Mouse (Mus musculus) thymus, adult 2 months (tissue): ENCODE results near the gene Art3.

Source experiments
- CTCF ChIP-seq: fragments of 200-500 bp; IDR thresholded peaks from 2 replicates; pipeline ENCODE4 v1.5.1; 2012; ENCODE audit warnings: mild to moderate bottlenecking, control low read depth, low read length, moderate library complexity, borderline replicate concordance; ENCODE audit not compliant: control insufficient read depth, poor library complexity, insufficient read depth; ENCODE audit errors: extremely low read depth
- POLR2A ChIP-seq: fragments of 200-500 bp; IDR thresholded peaks from 2 replicates; pipeline ENCODE4 v1.6.1; 2012; ENCODE audit warnings: mild to moderate bottlenecking, low read length, control low read depth, moderate library complexity; ENCODE audit not compliant: control insufficient read depth, poor library complexity, insufficient read depth; ENCODE audit errors: extremely low read depth

- TF ChIP-seq CTCF (no peak), POLR2A (no peak)
These were observed 127.1 kb downstream of the Art3 start for GRCm38 (mm10) chr5:92458726-92459125.
